ENCODE assay signal across 13 mouse cellular contexts in the genomic region with DNA sequence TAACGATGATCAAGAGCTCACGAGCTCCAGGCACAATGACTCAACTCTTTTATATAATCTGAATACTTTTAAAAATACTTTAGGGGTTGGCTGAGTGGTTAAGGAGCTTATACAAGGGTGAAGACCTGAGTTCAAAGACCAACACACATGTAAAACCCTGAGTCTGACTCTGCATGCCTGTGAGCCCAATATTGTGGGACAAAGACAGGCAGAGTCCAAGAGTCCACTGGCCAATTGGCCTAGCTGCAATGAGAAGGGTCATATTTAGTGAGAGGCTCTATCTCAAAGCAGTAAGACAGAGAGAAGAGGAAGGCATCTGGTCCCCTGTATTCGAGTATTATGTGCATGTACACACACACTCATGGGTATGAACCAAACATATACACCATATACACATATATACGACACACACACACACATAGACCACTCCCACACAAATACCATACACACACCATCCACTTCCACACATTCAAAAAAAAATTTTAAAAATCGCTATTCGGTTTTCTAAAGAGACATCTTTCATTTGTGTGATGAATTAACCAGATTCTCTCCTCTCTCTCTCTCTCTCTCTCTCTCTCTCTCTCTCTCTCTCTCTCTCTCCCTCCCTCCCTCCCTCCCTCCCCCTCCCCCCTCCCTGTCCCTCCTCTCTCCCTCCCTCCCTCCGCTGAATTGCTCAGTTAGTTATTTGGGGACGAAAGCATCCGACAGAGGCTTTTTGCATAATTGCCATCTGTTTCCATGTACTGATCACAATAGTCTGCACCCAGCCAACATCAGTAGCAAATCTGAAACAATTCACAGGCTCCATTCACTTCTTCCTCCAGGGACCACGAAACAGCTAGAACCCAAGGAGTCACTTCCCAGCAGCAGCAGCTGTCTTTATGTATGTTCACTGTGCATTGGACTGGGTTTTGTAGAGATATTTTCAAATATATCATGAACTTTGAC. TPM values are rescaled to one million over a fixed set of nuclear protein-coding genes. Genes with fewer than 3 reads are reported as not detected.
A peak's percentile ranks its signal among the peaks of the same experiment; 100 is the strongest.
DNase-seq lines count a peak whose midpoint lies in the region; ATAC-seq and TF ChIP-seq lines count a peak whose summit lies in the region.
"Had no signal": no experiment of that assay in that cellular context is flagged by ENCODE, and none has a peak within 500 bp of the region (broad histone marks: within the 10 kb centered on the region; RNA-seq: fewer than 3 reads in every experiment).

No protein-coding gene starts in this region.

- ATAC-seq in frontal cortex, adult (ENCODE audit: low TSS enrichment), result peak; percentile 58

- DNase-seq in frontal cortex, postnatal 36 days (ENCODE audit: low spot score in 2 of 2), result no peak
- peak; percentile 46 to 80 for DNase-seq in layer of hippocampus, adult 18-20 months (ENCODE audit: low spot score in 2 of 2)
- DNase-seq in layer of hippocampus, postnatal 25 days (ENCODE audit: extremely low spot score in 1 of 2, low spot score in 1 of 2), result no peak
- DNase-seq in brain, embryonic 14.5 days (ENCODE audit: low read depth), result peak; percentile 81
- peak; percentile 54 for DNase-seq in layer of hippocampus, adult 9-11 months
- no peak for DNase-seq in gastrocnemius, postnatal 10 days
- DNase-seq in thymus, adult 18-20 months, result no peak
- DNase-seq: adrenal gland, postnatal 25 days; cerebellum, postnatal 36 days; heart, adult 18-20 months; heart, postnatal 10 days; thymus, postnatal 25 days had no signal

- TF ChIP-seq POLR2A in brain, embryonic 14.5 days (IDR thresholded peaks at IDR 0.05; ENCODE audit: borderline replicate concordance, extremely low read depth, insufficient read depth, insufficient read length, poor library complexity, severe bottlenecking), result no peak

- TF ChIP-seq CTCF in brain, embryonic 14.5 days (IDR thresholded peaks at IDR 0.05; ENCODE audit: borderline replicate concordance, extremely low read depth, insufficient read depth, insufficient read length), result no peak

RNA-seq across cellular contexts. Expression of a gene that starts 7.4 kb away (rescaled TPM):
- total RNA-seq in layer of hippocampus, adult 18-20 months (2021), result 1 to 10 TPM; 1.1 to 1.4 TPM
- 1 to 10 TPM; 1.0 to 1.9 TPM for total RNA-seq in layer of hippocampus, postnatal 25 days (2021)
- 4.6 and 6.0 TPM in 2 replicates for polyA plus RNA-seq in brain, embryonic 14.5 days (2012; rRNA removed)
- total RNA-seq in gastrocnemius, postnatal 10 days (2021), result 1 to 10 TPM in 1 of 2 experiments, under 1 TPM in 1; 0.96 to 1.4 TPM

RNA-seq across cellular contexts. Expression of a gene that starts 51.5 kb away (rescaled TPM):
- total RNA-seq in layer of hippocampus, adult 18-20 months (2021), result 10 to 100 TPM; 68.7 to 75.7 TPM
- total RNA-seq in layer of hippocampus, postnatal 25 days (2021), result 10 to 100 TPM; 59.0 to 59.1 TPM
- polyA plus RNA-seq in brain, embryonic 14.5 days (2012; rRNA removed), result 15.9 and 20.7 TPM in 2 replicates
- 10 to 100 TPM; 52.7 to 58.7 TPM for total RNA-seq in gastrocnemius, postnatal 10 days (2021)

RNA-seq across cellular contexts. Expression of a gene that starts 51.6 kb away (rescaled TPM):
- total RNA-seq in layer of hippocampus, adult 18-20 months (2021), result 100 to 1,000 TPM; 111 to 115 TPM
- 100 to 1,000 TPM; 100 to 138 TPM for total RNA-seq in layer of hippocampus, postnatal 25 days (2021)
- 264 and 329 TPM in 2 replicates for polyA plus RNA-seq in brain, embryonic 14.5 days (2012; rRNA removed)
- total RNA-seq in gastrocnemius, postnatal 10 days (2021), result 10 to 100 TPM; 39.2 to 71.9 TPM

Comparison
In these comparisons a context has a peak if more than half of its experiments do, and no peak if none do; other contexts are left out.
1. DNase-seq: peak in layer of hippocampus, adult 18-20 months (2 of 2), brain, embryonic 14.5 days (single experiment) and layer of hippocampus, adult 9-11 months (single experiment); none in frontal cortex, postnatal 36 days (0 of 2), layer of hippocampus, postnatal 25 days (0 of 2), gastrocnemius, postnatal 10 days (single experiment) and thymus, adult 18-20 months (0 of 2).